Mouse (Mus musculus) brain, embryonic 14.5 days (tissue): ENCODE data around the gene Otub1. TPM values are rescaled to one million over a fixed set of nuclear protein-coding genes. Genes with fewer than 3 reads are reported as not detected.

Experiments used
- DNase-seq: peaks from one replicate; pipeline ENCODE4 v3.0.0-alpha.2; 2011; ENCODE audit warnings: low read depth
- CTCF ChIP-seq: fragments of 200-500 bp; IDR thresholded peaks from 2 replicates; pipeline ENCODE4 v1.5.1; 2012; ENCODE audit warnings: inconsistent platforms, mild to moderate bottlenecking, moderate library complexity, borderline replicate concordance; ENCODE audit not compliant: insufficient read depth, insufficient read length; ENCODE audit errors: extremely low read depth
- POLR2A ChIP-seq: fragments of 200-500 bp; IDR thresholded peaks from 2 replicates; pipeline ENCODE4 v1.6.1; 2012; ENCODE audit warnings: mild to moderate bottlenecking, inconsistent platforms, borderline replicate concordance; ENCODE audit not compliant: poor library complexity, insufficient read depth, insufficient read length, severe bottlenecking; ENCODE audit errors: extremely low read depth
- polyA plus RNA-seq: library from polyadenylated mRNA; depleted of rRNA; stranded (reverse); fragments of >200 nt; gene quantifications from 2 replicates; pipeline ENCODE4 v1.2.3, GENCODE M21; 2012

Gene Otub1
- polyA plus RNA-seq, 1 experiment = 209 TPM

DNA sequence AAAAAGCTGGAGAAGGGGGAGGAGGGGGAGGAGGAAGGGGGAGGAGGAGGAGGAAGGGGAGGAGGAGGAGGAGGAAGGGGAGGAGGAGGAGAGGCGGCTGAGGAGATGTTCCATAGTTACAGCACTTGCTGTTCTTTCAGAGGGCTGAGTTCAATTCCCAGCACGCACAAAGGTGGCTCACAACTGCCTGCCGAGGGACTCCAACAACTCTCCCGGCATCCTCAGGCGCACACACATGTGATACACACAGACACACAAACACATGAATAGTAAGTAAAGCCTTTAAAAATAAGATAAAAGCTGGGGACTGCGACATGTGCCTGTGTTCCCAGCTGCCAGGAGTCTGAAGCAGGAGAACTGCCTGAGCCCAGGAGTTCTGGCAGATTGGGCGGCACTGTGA is 24.6 kb downstream of the Otub1 start:
- TF ChIP-seq POLR2A (no peak), CTCF (no peak)
- peak; percentile 58 for DNase-seq

DNA sequence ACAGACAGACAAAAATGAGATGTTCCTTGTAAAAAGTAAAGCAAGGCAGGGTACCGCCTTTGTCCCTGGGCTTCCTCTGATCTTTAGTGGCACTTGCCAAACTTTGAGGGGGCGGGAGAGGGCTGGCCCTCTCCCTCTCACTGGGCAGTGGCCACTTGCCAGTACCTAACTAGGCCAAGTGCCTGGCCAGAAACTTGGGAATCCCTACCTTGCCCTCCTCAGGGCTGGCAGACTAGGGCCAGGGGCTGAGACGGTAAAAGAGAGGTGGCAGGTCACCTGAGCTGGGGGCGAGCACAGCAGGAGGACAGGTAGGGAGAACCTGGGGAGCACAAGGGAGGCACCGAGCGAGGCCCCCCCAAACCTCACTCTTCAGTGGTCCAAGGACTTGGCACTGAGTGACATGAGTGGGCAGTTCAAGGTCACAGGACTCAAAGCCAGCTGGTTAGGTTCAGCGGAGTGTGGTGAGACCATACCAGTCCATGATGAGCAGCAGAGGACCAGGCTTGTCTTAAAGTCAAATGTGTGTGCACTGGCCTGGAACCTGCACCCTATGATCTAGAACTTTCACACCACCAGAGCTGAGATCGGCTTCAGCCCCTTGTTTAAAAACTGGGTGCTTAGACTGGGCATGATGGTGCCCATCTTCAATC is 25.2 kb downstream of the Otub1 start:
- no peak for TF ChIP-seq POLR2A
- TF ChIP-seq CTCF = no peak
- DNase-seq = peak; percentile 59

DNA sequence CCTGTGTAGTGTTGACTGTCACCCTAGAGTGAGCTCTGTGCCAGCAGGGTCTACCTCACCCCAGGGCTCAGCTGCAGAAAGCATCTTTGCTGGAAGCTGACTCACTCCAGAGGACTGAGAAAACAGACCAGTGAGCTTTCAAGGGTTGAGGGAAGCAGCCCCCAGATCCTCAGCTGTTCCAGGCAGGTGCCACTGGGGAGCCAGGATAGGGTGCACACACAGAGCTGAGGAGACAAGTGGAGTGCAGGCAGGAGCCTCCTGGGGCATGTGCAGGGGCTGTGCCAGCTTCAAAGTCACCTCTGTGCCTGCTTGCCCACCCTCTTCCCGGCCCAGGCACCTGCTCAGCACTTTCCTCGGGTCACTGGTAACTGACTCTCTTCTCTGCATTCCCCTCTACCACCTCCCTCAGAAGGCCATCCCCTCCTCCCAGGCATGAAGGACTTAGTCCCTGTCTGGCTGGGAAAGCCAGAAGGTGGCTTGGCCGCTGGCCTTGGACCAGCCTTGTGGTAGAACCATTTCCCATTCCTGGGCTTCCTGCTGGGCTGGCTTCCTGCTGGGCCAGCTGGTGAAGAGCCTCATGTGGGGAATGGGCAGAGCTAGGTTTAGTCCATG is 27.2 kb downstream of the Otub1 start:
- TF ChIP-seq POLR2A = no peak
- no peak for TF ChIP-seq CTCF
- no peak for DNase-seq

DNA sequence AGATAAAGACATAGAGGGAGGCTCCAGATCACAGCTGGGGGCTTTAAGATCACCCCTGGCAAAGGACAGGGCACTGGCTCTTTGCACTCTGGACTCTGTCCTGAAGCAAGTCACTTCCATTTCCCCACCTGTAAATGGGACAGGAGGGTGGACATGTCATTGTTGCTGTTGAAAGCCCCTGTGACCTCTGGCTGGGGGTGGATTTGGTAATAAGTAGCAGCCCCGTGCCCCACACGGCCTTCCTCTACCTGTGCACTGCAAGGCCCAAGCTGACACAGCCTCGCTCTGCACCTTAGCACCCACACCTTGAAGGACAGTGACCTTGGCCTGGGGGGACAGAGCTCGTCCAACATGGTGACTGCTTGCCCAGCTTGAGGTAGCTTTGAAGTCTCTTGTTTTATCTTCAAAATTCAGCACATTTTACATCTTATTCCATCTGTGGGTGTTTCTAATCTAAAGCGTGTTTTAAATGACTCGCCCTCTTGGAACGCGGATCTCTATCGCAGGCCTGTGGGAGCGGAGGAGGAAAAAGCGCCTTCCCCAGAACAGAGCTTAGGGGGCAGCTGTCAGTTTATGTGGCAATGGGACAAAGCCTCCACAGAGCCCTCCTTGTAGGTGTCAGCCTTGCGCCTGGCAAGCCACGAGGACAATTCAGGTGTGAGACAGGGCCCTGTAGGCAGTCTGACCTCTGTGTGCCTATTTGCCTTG is 28.2 kb downstream of the Otub1 start:
- DNase-seq = peak; percentile 67
- TF ChIP-seq POLR2A (no peak), CTCF (no peak)

DNA sequence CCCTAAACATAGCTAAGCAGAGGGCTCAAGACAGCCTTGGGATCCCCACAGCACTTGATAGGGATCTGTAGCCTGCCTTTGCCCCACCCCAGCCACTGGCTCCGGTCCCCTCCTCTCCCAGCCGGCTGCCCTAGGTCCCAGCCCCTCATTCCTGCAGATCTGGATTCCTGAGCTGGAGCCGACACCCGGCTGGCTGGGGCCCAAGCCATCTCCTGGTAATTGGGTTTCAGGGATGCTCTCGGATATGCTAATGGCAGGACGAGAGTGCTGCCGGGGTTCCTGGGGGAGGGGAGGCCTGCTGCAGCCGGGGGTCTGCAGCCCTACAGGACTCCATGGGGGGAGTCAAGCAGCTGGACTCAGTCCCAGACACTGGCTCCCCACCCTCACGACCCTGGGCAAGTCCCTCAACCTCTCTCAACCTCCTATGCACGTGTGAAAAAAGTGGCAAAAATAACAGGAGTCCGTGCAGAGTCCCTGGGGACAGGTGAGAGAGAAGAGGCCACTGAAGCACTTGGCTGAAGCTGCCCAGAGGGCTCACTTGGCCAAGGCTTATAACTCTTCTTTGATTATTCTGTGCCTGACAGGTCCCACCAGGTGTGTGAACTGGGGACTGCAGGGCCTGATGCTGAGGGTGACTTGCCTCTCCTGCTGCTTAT is 29.9 kb downstream of the Otub1 start:
- peak; percentile 92 for DNase-seq
- TF ChIP-seq CTCF = no peak
- TF ChIP-seq POLR2A = no peak

DNA sequence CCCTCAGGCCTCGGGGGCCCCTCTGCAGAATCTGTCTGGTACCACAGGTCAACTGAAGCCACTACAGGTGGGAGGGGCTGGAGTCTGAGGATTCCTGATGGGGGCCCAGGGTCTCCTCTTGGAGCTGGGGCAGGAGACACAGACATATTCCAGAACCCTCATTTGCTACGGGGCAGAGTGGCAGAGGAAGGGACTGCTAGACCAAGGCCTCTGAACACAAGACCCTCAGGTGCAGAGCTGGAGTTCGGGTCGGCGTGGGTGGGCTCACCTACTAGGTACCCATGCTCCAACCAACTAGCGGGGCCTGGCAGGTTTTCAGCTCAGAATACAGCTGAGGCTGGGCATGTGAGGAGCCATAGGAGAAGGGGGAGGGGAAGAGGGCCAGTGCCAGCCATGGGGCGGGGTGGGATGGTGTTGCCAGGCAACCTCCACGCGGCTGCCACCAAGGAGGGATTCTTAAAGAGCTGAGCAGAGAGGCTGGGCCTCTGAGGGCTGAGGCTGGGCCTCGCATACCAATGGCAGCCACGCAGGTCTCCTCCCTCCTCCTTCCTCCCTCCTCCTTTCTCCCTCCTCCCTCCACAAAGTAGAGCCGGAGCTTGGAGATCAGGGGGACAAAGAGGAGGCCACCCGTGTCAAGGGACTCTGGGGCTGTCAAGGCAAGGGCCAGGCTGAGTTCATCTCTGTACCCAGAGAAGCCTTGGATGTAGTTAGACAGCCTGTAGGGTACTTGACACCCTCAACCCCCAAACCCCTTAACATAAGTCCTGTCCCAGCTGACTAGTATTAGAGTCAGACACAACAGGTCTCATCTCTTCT is 33.9 kb downstream of the Otub1 start:
- peak; percentile 97 for DNase-seq
- TF ChIP-seq POLR2A = no peak
- no peak for TF ChIP-seq CTCF

DNA sequence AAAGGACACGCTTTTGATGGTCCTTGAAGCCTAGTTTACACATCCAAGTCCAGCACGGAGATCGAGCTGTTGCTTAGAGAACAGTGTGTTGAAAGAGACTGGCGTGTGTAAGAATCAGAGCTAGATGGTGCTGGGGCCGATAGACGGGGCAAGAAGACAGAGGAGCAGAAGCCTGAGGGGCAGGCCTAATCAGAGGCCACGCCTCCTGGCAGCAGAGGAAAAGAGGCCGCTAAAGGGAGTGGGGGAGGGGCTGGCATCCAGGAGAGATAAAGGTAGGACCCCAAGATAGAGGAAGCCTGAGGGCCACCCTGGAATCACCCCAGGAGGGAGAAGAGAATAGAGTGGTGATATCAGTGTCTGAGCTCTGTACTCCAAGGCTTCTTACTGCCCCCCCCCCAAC is 34.7 kb downstream of the Otub1 start:
- TF ChIP-seq POLR2A (no peak), CTCF (no peak)
- DNase-seq = peak; percentile 55

DNA sequence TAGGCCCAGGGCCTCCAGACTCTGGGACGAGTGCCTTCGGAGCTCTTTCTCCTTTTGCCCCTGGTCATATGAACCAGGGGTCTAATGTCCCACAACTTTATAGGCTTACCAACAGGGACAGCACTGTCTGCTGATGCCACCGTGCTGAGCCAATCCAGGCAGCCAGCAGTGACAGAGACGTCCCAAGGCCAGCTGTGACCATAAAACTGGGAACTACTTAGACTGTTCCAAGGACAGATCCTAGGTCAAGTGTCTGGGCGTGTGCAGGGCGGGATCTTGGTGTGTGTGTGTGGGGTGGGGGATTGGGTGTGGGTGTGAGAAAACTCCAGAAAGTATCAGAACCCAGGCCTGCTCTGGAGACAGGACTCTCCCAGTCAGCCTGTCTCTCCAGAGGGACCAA is 35.2 kb downstream of the Otub1 start:
- TF ChIP-seq POLR2A (no peak), CTCF (no peak)
- no peak for DNase-seq

DNA sequence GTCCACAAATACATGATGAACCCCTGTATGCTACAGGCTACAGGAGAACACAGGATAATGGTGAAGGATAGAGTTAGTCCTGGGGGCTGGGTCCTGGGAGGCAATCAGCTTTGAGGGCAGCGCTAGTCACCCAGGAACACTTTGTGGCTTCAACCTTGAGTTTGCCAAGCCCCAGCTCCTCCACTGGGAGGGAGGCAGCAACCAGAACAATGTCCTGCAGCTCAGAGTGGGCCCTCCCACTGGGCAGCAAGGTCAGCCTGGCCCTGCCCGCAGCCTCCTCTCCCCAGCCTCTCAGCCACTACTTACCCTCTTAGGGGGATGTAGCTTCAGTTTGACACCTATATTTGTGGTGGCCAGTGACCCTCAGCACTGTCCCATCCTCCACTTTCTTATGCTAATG is 37.7 kb downstream of the Otub1 start:
- no peak for DNase-seq
- no peak for TF ChIP-seq CTCF
- no peak for TF ChIP-seq POLR2A

DNA sequence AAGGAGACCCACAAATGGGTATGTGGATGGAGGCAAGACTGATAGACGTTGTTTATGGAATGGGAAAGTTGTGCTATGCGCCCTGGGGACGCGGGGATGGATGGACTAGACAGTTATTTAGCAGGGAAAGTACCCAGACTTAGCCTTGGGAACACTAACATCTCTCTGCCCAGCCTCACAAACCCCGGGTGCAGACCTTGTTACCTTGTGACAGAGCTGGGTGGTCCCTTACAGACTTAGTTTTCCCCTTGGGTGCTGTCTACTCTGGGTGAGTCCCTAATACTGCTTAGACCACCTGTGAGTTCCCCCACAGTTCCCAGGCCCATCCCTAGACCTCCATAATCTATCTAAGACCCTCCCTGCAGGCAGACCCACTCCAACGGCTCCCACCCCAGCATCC is 39.3 kb downstream of the Otub1 start:
- no peak for DNase-seq
- TF ChIP-seq POLR2A = no peak
- no peak for TF ChIP-seq CTCF
